Mouse (Mus musculus) G1E (cell line): ENCODE measurements around the gene Gm12830.

Source experiments
- CTCF ChIP-seq: IDR thresholded peaks from 2 replicates; pipeline ENCODE4 v1.5.1; 2012; ENCODE audit warnings: low read depth, low read length, inconsistent platforms, mixed read lengths
- GATA1 ChIP-seq: IDR thresholded peaks from 2 replicates; pipeline ENCODE4 v1.6.1; 2012; ENCODE audit warnings: borderline replicate concordance, low read length, inconsistent platforms, mixed read lengths
- GATA2 ChIP-seq: IDR thresholded peaks from 2 replicates; pipeline ENCODE4 v1.6.1; 2012; ENCODE audit warnings: low read depth, low read length, inconsistent platforms, borderline replicate concordance
- POLR2AphosphoS5 ChIP-seq: IDR thresholded peaks from 2 replicates; pipeline ENCODE4 v1.6.1; 2012; ENCODE audit warnings: low read depth, low read length, inconsistent platforms; ENCODE audit not compliant: insufficient replicate concordance
- TAL1 ChIP-seq: conservative IDR thresholded peaks from 2 replicates; pipeline ENCODE4 v1.6.1; 2012; ENCODE audit warnings: low read depth, low read length, inconsistent platforms, mixed read lengths

DNA sequence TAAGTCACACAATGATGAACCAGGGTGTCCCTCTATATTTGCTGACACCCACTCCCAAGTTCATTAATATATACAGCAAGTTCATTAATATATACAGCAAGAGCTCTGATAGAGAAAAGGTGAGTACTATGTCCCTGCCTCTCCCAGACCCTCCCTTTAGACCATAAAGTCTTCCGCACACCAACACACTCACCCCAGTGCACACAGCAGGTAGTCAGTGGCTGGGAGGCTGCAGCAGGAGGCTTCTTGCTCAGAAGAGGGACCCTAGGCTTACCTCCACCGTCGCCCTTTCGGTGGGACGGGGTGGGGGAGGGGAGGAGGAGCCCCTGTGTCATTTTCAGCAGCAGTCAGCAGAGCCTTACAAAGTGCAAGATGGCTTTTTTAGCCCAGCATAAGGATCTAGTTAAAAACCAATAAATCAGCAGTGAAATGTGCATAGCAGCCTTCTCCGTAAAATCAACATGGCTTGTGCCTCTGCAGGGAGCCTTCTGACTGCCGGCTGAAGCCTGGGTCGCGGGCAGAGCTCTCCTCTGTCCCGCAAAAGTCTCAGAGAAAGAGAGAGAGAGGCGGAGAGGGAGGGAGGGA is 20.9 kb downstream of the Gm12830 start:
- no peak for TF ChIP-seq CTCF
- TF ChIP-seq TAL1: no peak
- no peak for TF ChIP-seq POLR2AphosphoS5
- TF ChIP-seq GATA2: no peak
- no peak for TF ChIP-seq GATA1
